Comparison of ENCODE assay signal across 20 mouse cellular contexts in genomic region chr13:60664058-60664457, GRCm38 (mm10).
DNase-seq lines count a peak whose midpoint lies in the region; ATAC-seq and TF ChIP-seq lines count a peak whose summit lies in the region.
"Had no signal": no experiment of that assay in that cellular context is flagged by ENCODE, and none has a peak within 500 bp of the region (broad histone marks: within the 10 kb centered on the region; RNA-seq: fewer than 3 reads in every experiment).

No protein-coding gene starts in this region.

- H3K36me3 ChIP-seq in intestine, embryonic 15.5 days: no peaks in the 10 kb centered on the region
- no peaks in the 10 kb centered on the region for H3K36me3 ChIP-seq in intestine, postnatal 0 days (ENCODE audit: control insufficient read depth, insufficient read depth)
- H3K36me3 ChIP-seq in midbrain, embryonic 13.5 days: no peaks in the 10 kb centered on the region
- H3K36me3 ChIP-seq in midbrain, embryonic 11.5 days (ENCODE audit: control insufficient read depth, insufficient read depth, low read length): no peaks in the 10 kb centered on the region
- H3K36me3 ChIP-seq in stomach, embryonic 16.5 days (ENCODE audit: control insufficient read depth, insufficient read depth, low read length): no peaks in the 10 kb centered on the region
- H3K36me3 ChIP-seq: forebrain, embryonic 12.5 days; hindbrain, embryonic 12.5 days had no signal

- H3K27ac ChIP-seq in intestine, embryonic 15.5 days: no peak overlapping the region
- no peak overlapping the region for H3K27ac ChIP-seq in intestine, postnatal 0 days (ENCODE audit: low read depth, low read length)
- H3K27ac ChIP-seq in layer of hippocampus, adult 2 months: peak overlapping the region; percentile 82; the same call in 1 of the 2 replicates
- 0 out of 2 replicates have a peak overlapping the region, but pooled peaks have one; percentile 21 for H3K27ac ChIP-seq in midbrain, embryonic 13.5 days
- H3K27ac ChIP-seq in midbrain, embryonic 11.5 days (ENCODE audit: low read depth, low read length): no peak overlapping the region
- H3K27ac ChIP-seq in stomach, embryonic 16.5 days (ENCODE audit: low read length): peak overlapping the region; percentile 59; the same call in 1 of the 2 replicates
- H3K27ac ChIP-seq: forebrain, embryonic 12.5 days; gastrocnemius, adult 2 months; hindbrain, embryonic 12.5 days had no signal

- peaks cover 9% of the 10 kb centered on the region; the same call in 1 of the 2 replicates for H3K4me1 ChIP-seq in intestine, embryonic 15.5 days (replicated peaks)
- no peaks in the 10 kb centered on the region for H3K4me1 ChIP-seq in intestine, postnatal 0 days (replicated peaks; ENCODE audit: control insufficient read depth, insufficient read depth, low read length)
- peaks cover 34% of the 10 kb centered on the region for H3K4me1 ChIP-seq in midbrain, embryonic 13.5 days (replicated peaks)
- H3K4me1 ChIP-seq in midbrain, embryonic 11.5 days (ENCODE audit: control insufficient read depth, insufficient read depth, low read length): no peaks in the 10 kb centered on the region
- H3K4me1 ChIP-seq in stomach, embryonic 16.5 days (ENCODE audit: control insufficient read depth, insufficient read depth, low read length): peaks cover 5% of the 10 kb centered on the region; the same call in 1 of the 2 replicates

- H3K9me3 ChIP-seq in intestine, embryonic 15.5 days: no peaks in the 10 kb centered on the region
- no peaks in the 10 kb centered on the region for H3K9me3 ChIP-seq in intestine, postnatal 0 days (ENCODE audit: control insufficient read depth)
- no peaks in the 10 kb centered on the region for H3K9me3 ChIP-seq in midbrain, embryonic 13.5 days
- H3K9me3 ChIP-seq in midbrain, embryonic 11.5 days (ENCODE audit: control insufficient read depth, low read length): no peaks in the 10 kb centered on the region
- H3K9me3 ChIP-seq in stomach, embryonic 16.5 days (replicated peaks; ENCODE audit: control insufficient read depth, low read length): 0 out of 2 replicates have a peak, but pooled peaks cover 3% of the 10 kb centered on the region
- H3K9me3 ChIP-seq: forebrain, embryonic 12.5 days; hindbrain, embryonic 12.5 days had no signal

- no peak for DNase-seq in layer of hippocampus, adult 2 months (ENCODE audit: low spot score in 2 of 2)
- DNase-seq in layer of hippocampus, adult 9-10 months (ENCODE audit: low spot score): no peak
- no peak for DNase-seq in midbrain, embryonic 11.5 days (ENCODE audit: low spot score, missing footprints)
- DNase-seq: adrenal gland, postnatal 14 days; cerebellum, adult 9-11 months; gastrocnemius, adult 2 months; heart, postnatal 14 days; lung, postnatal 4 days; right cerebral cortex, postnatal 14 days; spleen, adult 18-20 months; thymus, postnatal 25 days had no signal

- no peak for TF ChIP-seq CTCF in intestine, postnatal 0 days (IDR thresholded peaks at IDR 0.05; ENCODE audit: low read depth)
- no peak for TF ChIP-seq CTCF in layer of hippocampus, adult 2 months (conservative IDR thresholded peaks at IDR 0.05)

- H3K4me2 ChIP-seq in intestine, embryonic 15.5 days (replicated peaks): no peak overlapping the region
- no peak overlapping the region for H3K4me2 ChIP-seq in intestine, postnatal 0 days (replicated peaks; ENCODE audit: low read depth)
- H3K4me2 ChIP-seq in midbrain, embryonic 13.5 days (replicated peaks): no peak overlapping the region
- H3K4me2 ChIP-seq in midbrain, embryonic 11.5 days: no peak overlapping the region
- H3K4me2 ChIP-seq in stomach, embryonic 16.5 days (ENCODE audit: low read depth, low read length): no peak overlapping the region
- H3K4me2 ChIP-seq: forebrain, embryonic 12.5 days; heart, embryonic 11.5 days; hindbrain, embryonic 12.5 days had no signal

- H3K27me3 ChIP-seq in intestine, embryonic 15.5 days (replicated peaks): no peaks in the 10 kb centered on the region
- H3K27me3 ChIP-seq in intestine, postnatal 0 days (replicated peaks; ENCODE audit: control insufficient read depth, insufficient read depth, low read length): no peaks in the 10 kb centered on the region
- H3K27me3 ChIP-seq in midbrain, embryonic 13.5 days: no peaks in the 10 kb centered on the region
- H3K27me3 ChIP-seq in midbrain, embryonic 11.5 days (ENCODE audit: control insufficient read depth, insufficient read depth, low read length): no peaks in the 10 kb centered on the region
- no peaks in the 10 kb centered on the region for H3K27me3 ChIP-seq in stomach, embryonic 16.5 days (ENCODE audit: control insufficient read depth, insufficient read depth, low read length)
- H3K27me3 ChIP-seq: forebrain, embryonic 12.5 days; hindbrain, embryonic 12.5 days had no signal

- 51% methylated on average over 3 of the region's 3 CpGs for WGBS in intestine, embryonic 15.5 days
- WGBS in intestine, postnatal 0 days: 38% methylated on average over 3 of the region's 3 CpGs
- 80% methylated on average over 3 of the region's 3 CpGs for WGBS in midbrain, embryonic 13.5 days
- 83% methylated on average over 3 of the region's 3 CpGs for WGBS in midbrain, embryonic 11.5 days
- WGBS in stomach, embryonic 16.5 days: 61% methylated on average over 3 of the region's 3 CpGs

- no peak overlapping the region for H3K9ac ChIP-seq in intestine, embryonic 15.5 days
- no peak overlapping the region for H3K9ac ChIP-seq in intestine, postnatal 0 days (ENCODE audit: low read depth, low read length)
- no peak overlapping the region for H3K9ac ChIP-seq in midbrain, embryonic 13.5 days (replicated peaks)
- H3K9ac ChIP-seq in midbrain, embryonic 11.5 days (ENCODE audit: low read length): no peak overlapping the region
- no peak overlapping the region for H3K9ac ChIP-seq in stomach, embryonic 16.5 days (ENCODE audit: low read length)
- H3K9ac ChIP-seq: forebrain, embryonic 12.5 days; hindbrain, embryonic 12.5 days had no signal

- H3K4me3 ChIP-seq in intestine, embryonic 15.5 days (replicated peaks): no peak overlapping the region
- no peak overlapping the region for H3K4me3 ChIP-seq in intestine, postnatal 0 days (ENCODE audit: low read depth, low read length)
- H3K4me3 ChIP-seq in layer of hippocampus, adult 2 months: no peak overlapping the region
- no peak overlapping the region for H3K4me3 ChIP-seq in midbrain, embryonic 13.5 days (replicated peaks)
- no peak overlapping the region for H3K4me3 ChIP-seq in midbrain, embryonic 11.5 days (ENCODE audit: low read depth, low read length)
- H3K4me3 ChIP-seq in stomach, embryonic 16.5 days (replicated peaks; ENCODE audit: low read length): no peak overlapping the region
- H3K4me3 ChIP-seq: forebrain, embryonic 12.5 days; gastrocnemius, adult 2 months; hindbrain, embryonic 12.5 days had no signal

- peak; percentile 52; the same call in 1 of the 2 replicates for ATAC-seq in intestine, embryonic 15.5 days
- ATAC-seq in intestine, postnatal 0 days: no peak
- no peak for ATAC-seq in midbrain, embryonic 13.5 days
- no peak for ATAC-seq in midbrain, embryonic 11.5 days (ENCODE audit: low FRiP score)
- ATAC-seq in stomach, embryonic 16.5 days (ENCODE audit: insufficient read depth, low FRiP score): no peak
- ATAC-seq in monocyte, adult 5-6 weeks (replicated peaks; ENCODE audit: insufficient number of reproducible peaks, low FRiP score, low TSS enrichment, poor library complexity, severe bottlenecking): no peak
- ATAC-seq: activated CD4-positive, CD25-positive, alpha-beta regulatory T cell, adult 4 months had no signal

Comparison
In these comparisons a context has a peak if more than half of its experiments do, and no peak if none do; other contexts are left out.
1. H3K27ac ChIP-seq: peak in layer of hippocampus, adult 2 months (single experiment), midbrain, embryonic 13.5 days (single experiment) and stomach, embryonic 16.5 days (single experiment); none in intestine, embryonic 15.5 days (single experiment), intestine, postnatal 0 days (single experiment) and midbrain, embryonic 11.5 days (single experiment).